Mouse (Mus musculus): Measurements from ENCODE around the gene Car5a. TPM values are rescaled to one million over a fixed set of nuclear protein-coding genes. Genes with fewer than 3 reads are reported as not detected.

The Car5a gene
- polyA plus RNA-seq, 1 experiment from 2014 or later, result 0.13 TPM

DNA sequence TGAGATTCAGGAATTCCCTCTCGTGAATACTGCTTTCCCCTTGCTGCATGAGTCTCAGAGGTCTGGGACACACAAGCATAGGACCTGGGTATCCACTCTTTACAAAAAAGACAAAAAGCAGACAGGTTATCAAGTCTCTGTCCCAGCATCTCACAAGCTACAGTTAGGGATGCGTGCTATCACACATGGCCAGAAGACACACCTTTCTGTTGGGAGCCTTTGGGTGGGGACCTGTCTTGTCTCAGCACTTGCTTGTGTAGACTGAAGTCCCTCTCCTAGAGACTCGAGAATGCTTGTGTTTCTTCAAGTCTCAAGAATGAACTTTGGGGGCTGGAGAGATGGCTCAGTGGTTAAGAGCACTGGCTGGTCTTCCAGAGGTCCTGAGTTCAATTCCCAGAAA, 31.9 kb downstream of the Car5a start:
- Histone ChIP-seq H3K4me3 (replicated peaks) (no peak overlapping the region), H3K9me3 (replicated peaks) (no peaks in the 10 kb centered on the region), H3K4me2 (replicated peaks) (no peak overlapping the region), H3K4me1 (peaks cover 11% of the 10 kb centered on the region), H3K9ac (no peak overlapping the region), H3K36me3 (no peaks in the 10 kb centered on the region), H3K27ac (replicated peaks) (no peak overlapping the region), H3K27me3 (0 out of 2 replicates have a peak, but pooled peaks cover 7% of the 10 kb centered on the region)
- ATAC-seq (ENCODE audit: insufficient number of reproducible peaks, low FRiP score, low TSS enrichment, low read depth), result no peak
- 62% methylated on average over 3 of the region's 3 CpGs for WGBS

GRCm38 (mm10) chr8:121911987-121912386, 32.7 kb downstream of the Car5a start:
- Histone ChIP-seq H3K27ac (replicated peaks) (no peak overlapping the region), H3K4me3 (replicated peaks) (no peak overlapping the region), H3K27me3 (0 out of 2 replicates have a peak, but pooled peaks cover 7% of the 10 kb centered on the region), H3K9ac (no peak overlapping the region), H3K4me2 (replicated peaks) (no peak overlapping the region), H3K9me3 (replicated peaks) (no peaks in the 10 kb centered on the region), H3K4me1 (peaks cover 13% of the 10 kb centered on the region), H3K36me3 (no peaks in the 10 kb centered on the region)
- no peak for ATAC-seq (ENCODE audit: insufficient number of reproducible peaks, low FRiP score, low TSS enrichment, low read depth)
- WGBS, result 68% methylated on average over 7 of the region's 7 CpGs

DNA sequence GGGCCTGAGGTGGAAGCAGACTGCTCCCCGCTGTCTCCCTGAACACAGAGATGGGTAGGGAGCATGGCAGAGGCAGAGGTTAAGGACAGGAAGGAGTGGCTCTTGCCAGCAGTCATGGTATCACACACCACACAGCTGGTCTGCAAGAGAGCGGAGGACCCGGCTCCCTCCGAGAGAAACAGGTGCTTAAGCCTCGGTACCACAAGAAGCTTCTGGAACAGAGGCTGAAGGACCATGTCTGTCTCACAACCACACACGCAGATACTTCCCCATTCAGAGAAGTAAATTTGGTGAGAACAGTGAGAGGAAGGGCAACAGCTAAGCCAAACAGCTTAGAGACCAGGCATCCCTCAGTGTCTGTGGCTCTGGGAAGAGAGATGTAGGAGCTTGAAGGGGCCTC, 33.3 kb downstream of the Car5a start:
- Histone ChIP-seq H3K27ac (replicated peaks) (no peak overlapping the region), H3K9me3 (replicated peaks) (no peaks in the 10 kb centered on the region), H3K36me3 (no peaks in the 10 kb centered on the region), H3K4me3 (replicated peaks) (no peak overlapping the region), H3K4me1 (peaks cover 13% of the 10 kb centered on the region), H3K4me2 (replicated peaks) (no peak overlapping the region), H3K9ac (no peak overlapping the region), H3K27me3 (0 out of 2 replicates have a peak, but pooled peaks cover 7% of the 10 kb centered on the region)
- WGBS, result 83% methylated on average over 6 of the region's 6 CpGs
- ATAC-seq (ENCODE audit: insufficient number of reproducible peaks, low FRiP score, low TSS enrichment, low read depth), result no peak

DNA sequence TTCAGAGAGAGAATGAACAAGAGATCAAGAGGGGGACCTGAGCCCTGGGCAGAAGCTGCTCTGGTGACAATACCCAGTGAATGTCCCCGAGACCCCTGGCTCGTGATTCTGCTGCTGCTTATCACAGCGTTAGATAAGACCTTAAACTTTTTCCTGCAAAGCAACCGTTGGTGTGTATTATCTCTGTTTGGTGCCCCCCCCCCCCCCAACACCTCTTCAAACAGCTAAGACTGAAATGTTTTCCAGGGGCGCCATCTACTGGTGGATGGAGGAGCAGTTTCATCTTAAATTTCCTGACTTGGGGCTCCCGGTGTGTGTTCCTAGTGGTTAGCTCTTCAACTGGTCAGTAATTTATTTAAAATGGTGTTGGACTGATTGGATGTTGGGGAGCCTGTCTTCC, 35.0 kb downstream of the Car5a start:
- Histone ChIP-seq H3K9ac (no peak overlapping the region), H3K36me3 (no peaks in the 10 kb centered on the region), H3K4me2 (replicated peaks) (no peak overlapping the region), H3K4me3 (replicated peaks) (no peak overlapping the region), H3K27ac (replicated peaks) (no peak overlapping the region), H3K4me1 (peaks cover 27% of the 10 kb centered on the region), H3K27me3 (0 out of 2 replicates have a peak, but pooled peaks cover 7% of the 10 kb centered on the region), H3K9me3 (replicated peaks) (no peaks in the 10 kb centered on the region)
- WGBS, result 10% methylated on average over 6 of the region's 6 CpGs
- no peak for ATAC-seq (ENCODE audit: insufficient number of reproducible peaks, low FRiP score, low TSS enrichment, low read depth)

DNA sequence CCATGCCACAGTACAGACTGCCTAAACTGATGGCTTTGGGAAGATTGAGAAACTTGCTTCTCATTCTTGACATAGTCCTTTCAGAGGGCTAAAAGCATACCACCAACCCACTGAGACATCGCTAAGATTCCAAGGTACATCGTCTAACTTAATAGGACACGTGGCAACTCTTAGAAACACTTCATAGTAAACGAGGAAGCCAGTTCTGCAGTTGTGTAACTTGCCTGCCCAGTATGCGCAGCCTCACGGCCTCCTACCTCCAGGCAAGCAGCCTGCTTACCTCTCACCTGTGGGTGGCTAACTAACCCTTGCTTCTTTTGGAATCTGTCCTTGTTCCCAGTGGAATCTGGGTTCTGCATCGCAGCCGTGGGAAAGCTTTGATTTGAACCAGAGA, 35.6 kb downstream of the Car5a start:
- WGBS, result 50% methylated on average over 8 of the region's 8 CpGs

DNA sequence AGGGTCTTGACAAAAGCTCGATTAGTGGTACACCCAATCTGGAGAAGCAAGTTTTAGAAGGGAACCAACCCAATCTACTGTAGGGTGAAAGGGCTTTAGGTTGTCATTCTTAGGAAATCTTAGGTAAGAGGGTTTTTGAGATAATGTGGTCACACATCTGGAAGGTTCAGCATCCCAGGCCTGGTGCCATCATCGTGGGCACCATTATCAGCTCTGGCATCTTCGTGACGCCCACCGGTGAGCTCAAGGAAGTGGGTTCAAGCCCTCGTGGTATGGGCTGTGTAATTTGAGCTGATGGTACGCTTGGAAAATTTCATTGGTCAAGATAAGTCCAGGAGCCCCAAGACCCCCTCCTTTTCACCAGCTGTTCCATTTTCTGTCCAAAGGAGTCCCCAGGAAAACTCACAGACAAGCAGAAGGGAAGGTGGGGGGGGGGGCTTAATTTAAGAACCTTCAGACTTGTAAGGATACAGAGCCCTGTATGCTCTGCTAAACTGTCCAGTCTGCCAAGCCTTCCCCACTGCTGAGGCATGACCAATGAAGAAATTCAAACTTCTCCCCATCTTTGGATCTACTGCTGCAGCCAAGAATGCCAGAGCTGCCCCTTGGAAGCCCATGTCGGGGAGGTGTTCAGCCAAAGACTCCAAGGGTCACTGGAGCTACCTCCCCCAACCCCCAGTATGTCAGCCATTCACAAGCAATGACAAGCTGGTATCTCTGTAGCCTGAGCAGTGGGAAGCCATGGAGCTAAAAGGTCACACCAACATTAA, 36.1 kb downstream of the Car5a start:
- peaks cover 34% of the 10 kb centered on the region for H3K4me1 ChIP-seq
- no peak for ATAC-seq (ENCODE audit: insufficient number of reproducible peaks, low FRiP score, low TSS enrichment, low read depth)
- H3K27me3 ChIP-seq, result 0 out of 2 replicates have a peak, but pooled peaks cover 7% of the 10 kb centered on the region
- H3K36me3 ChIP-seq, result no peaks in the 10 kb centered on the region
- H3K27ac ChIP-seq (replicated peaks), result no peak overlapping the region
- 51% methylated on average over 8 of the region's 8 CpGs for WGBS
- H3K4me2 ChIP-seq (replicated peaks), result peak overlapping the region; percentile 96
- no peak overlapping the region for H3K9ac ChIP-seq
- no peaks in the 10 kb centered on the region for H3K9me3 ChIP-seq (replicated peaks)
- H3K4me3 ChIP-seq (replicated peaks), result no peak overlapping the region

More for the DNA sequence above, 35.6 kb downstream of the Car5a start:
- H3K36me3 ChIP-seq, result no peaks in the 10 kb centered on the region
- no peak overlapping the region for H3K4me3 ChIP-seq (replicated peaks)
- no peak overlapping the region for H3K4me2 ChIP-seq (replicated peaks)
- 0 out of 2 replicates have a peak, but pooled peaks cover 7% of the 10 kb centered on the region for H3K27me3 ChIP-seq
- H3K9ac ChIP-seq, result no peak overlapping the region
- no peak for ATAC-seq (ENCODE audit: insufficient number of reproducible peaks, low FRiP score, low TSS enrichment, low read depth)
- H3K9me3 ChIP-seq (replicated peaks), result no peaks in the 10 kb centered on the region
- H3K4me1 ChIP-seq, result peaks cover 29% of the 10 kb centered on the region
- no peak overlapping the region for H3K27ac ChIP-seq (replicated peaks)

- under 1% methylated on average over 60 of the region's 61 CpGs for WGBS
- Histone ChIP-seq H3K9me3 (replicated peaks) (no peaks in the 10 kb centered on the region), H3K27me3 (0 out of 2 replicates have a peak, but pooled peaks cover 7% of the 10 kb centered on the region), H3K36me3 (no peaks in the 10 kb centered on the region), H3K27ac (replicated peaks) (no peak within 1 kb of the TSS), H3K4me3 (replicated peaks) (peak within 1 kb of the TSS; percentile 63), H3K4me1 (peaks cover 40% of the 10 kb centered on the region), H3K9ac (peak within 1 kb of the TSS; percentile 35), H3K4me2 (replicated peaks) (peak within 1 kb of the TSS; percentile 96)
- peak; percentile 92 for ATAC-seq (ENCODE audit: insufficient number of reproducible peaks, low FRiP score, low TSS enrichment, low read depth)
Observed at GRCm38 (mm10) chr8:121907587-121908248, 37.0 kb downstream of the Car5a start, which contains the start of gene Slc7a5. Gene Slc7a5 (minus strand): TSS chr8:121907694.

GRCm38 (mm10) chr8:121906542-121907512, 37.9 kb downstream of the Car5a start:
- WGBS, result under 1% methylated on average over 71 of the region's 72 CpGs
- Histone ChIP-seq H3K27ac (replicated peaks) (no peak overlapping the region), H3K9ac (peak overlapping the region; percentile 35), H3K4me3 (replicated peaks) (peak overlapping the region; percentile 63), H3K4me2 (replicated peaks) (peak overlapping the region; percentile 96), H3K36me3 (no peaks in the 10 kb centered on the region), H3K27me3 (0 out of 2 replicates have a peak, but pooled peaks cover 7% of the 10 kb centered on the region), H3K4me1 (peaks cover 45% of the 10 kb centered on the region), H3K9me3 (replicated peaks) (no peaks in the 10 kb centered on the region)
- peak; percentile 39 for ATAC-seq (ENCODE audit: insufficient number of reproducible peaks, low FRiP score, low TSS enrichment, low read depth)

- H3K36me3 ChIP-seq, result no peaks in the 10 kb centered on the region
- 0 out of 2 replicates have a peak, but pooled peaks cover 7% of the 10 kb centered on the region for H3K27me3 ChIP-seq
- H3K4me3 ChIP-seq (replicated peaks), result peak overlapping the region; percentile 63
- no peak overlapping the region for H3K27ac ChIP-seq (replicated peaks)
- peak overlapping the region; percentile 96 for H3K4me2 ChIP-seq (replicated peaks)
- no peak overlapping the region for H3K9ac ChIP-seq
- 21% methylated on average over 5 of the region's 5 CpGs for WGBS
- no peaks in the 10 kb centered on the region for H3K9me3 ChIP-seq (replicated peaks)
- no peak for ATAC-seq (ENCODE audit: insufficient number of reproducible peaks, low FRiP score, low TSS enrichment, low read depth)
- peaks cover 55% of the 10 kb centered on the region for H3K4me1 ChIP-seq
Observed at GRCm38 (mm10) chr8:121905864-121906263, 38.8 kb downstream of the Car5a start.

DNA sequence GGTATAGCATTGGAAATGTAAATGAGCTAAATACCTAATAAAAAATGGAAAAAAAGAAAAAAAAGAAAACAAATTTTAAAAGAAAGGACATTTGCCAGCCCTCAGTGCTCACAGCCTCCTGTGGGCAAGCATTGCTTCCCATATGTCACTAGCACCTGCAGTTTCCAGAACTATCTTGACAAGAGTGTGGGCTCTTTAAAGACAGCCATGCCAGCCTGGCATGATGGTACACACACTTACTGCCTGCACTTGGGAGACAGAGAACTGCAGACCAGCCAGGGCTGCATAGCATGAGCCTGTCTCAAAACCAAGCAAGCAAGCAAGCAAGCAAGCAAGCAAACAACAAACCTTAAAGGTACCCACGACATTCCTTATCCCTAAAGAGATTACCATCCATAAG, 39.3 kb downstream of the Car5a start:
- no peak overlapping the region for H3K27ac ChIP-seq (replicated peaks)
- peaks cover 55% of the 10 kb centered on the region for H3K4me1 ChIP-seq
- WGBS, result 48% methylated on average over 1 of the region's 1 CpGs
- 0 out of 2 replicates have a peak, but pooled peaks cover 7% of the 10 kb centered on the region for H3K27me3 ChIP-seq
- H3K9ac ChIP-seq, result no peak overlapping the region
- no peaks in the 10 kb centered on the region for H3K36me3 ChIP-seq
- peak overlapping the region; percentile 63 for H3K4me3 ChIP-seq (replicated peaks)
- H3K4me2 ChIP-seq (replicated peaks), result peak overlapping the region; percentile 96
- ATAC-seq (ENCODE audit: insufficient number of reproducible peaks, low FRiP score, low TSS enrichment, low read depth), result no peak
- no peaks in the 10 kb centered on the region for H3K9me3 ChIP-seq (replicated peaks)
